Mouse (Mus musculus) NIH3T3 (cell line): ENCODE measurements around the gene Josd2.
A peak's percentile ranks its signal among the peaks of the same experiment; 100 is the strongest.

Experiments used
- DNase-seq: peaks from one replicate; pipeline ENCODE4 v3.0.0-alpha.2; 2012; ENCODE audit warnings: low read depth

The Josd2 gene

GRCm38 (mm10) chr7:44472558-44472885 lies 4.7 kb downstream of the Josd2 start:
- no peak for DNase-seq

GRCm38 (mm10) chr7:44472961-44473646 lies 5.3 kb downstream of the Josd2 start:
- DNase-seq, result no peak

GRCm38 (mm10) chr7:44474419-44474818 lies 6.6 kb downstream of the Josd2 start:
- peak; percentile 52 for DNase-seq

- DNase-seq, result no peak
Observed at GRCm38 (mm10) chr7:44475046-44475614, 7.3 kb downstream of the Josd2 start.

- no peak for DNase-seq
Observed at GRCm38 (mm10) chr7:44482836-44483435, 15.2 kb downstream of the Josd2 start.

GRCm38 (mm10) chr7:44484109-44484508 lies 16.3 kb downstream of the Josd2 start:
- no peak for DNase-seq

GRCm38 (mm10) chr7:44484841-44485571 lies 17.2 kb downstream of the Josd2 start:
- DNase-seq, result peak; percentile 87

- no peak for DNase-seq
Observed at GRCm38 (mm10) chr7:44485572-44486195, 17.9 kb downstream of the Josd2 start.

- DNase-seq, result no peak
Observed at GRCm38 (mm10) chr7:44486927-44487575, 19.3 kb downstream of the Josd2 start.

GRCm38 (mm10) chr7:44487936-44488335 lies 20.2 kb downstream of the Josd2 start:
- DNase-seq, result no peak

GRCm38 (mm10) chr7:44488545-44488944 lies 20.8 kb downstream of the Josd2 start:
- DNase-seq, result no peak

GRCm38 (mm10) chr7:44490281-44490680 lies 22.5 kb downstream of the Josd2 start:
- no peak for DNase-seq

- DNase-seq, result no peak
Observed at GRCm38 (mm10) chr7:44491391-44491790, 23.6 kb downstream of the Josd2 start.

GRCm38 (mm10) chr7:44492166-44492826 lies 24.5 kb downstream of the Josd2 start:
- DNase-seq, result no peak

- DNase-seq, result no peak
Observed at GRCm38 (mm10) chr7:44494681-44495080, 26.9 kb downstream of the Josd2 start.

GRCm38 (mm10) chr7:44495086-44495485 lies 27.3 kb downstream of the Josd2 start:
- DNase-seq, result peak; percentile 53

- DNase-seq, result peak; percentile 100
Observed at GRCm38 (mm10) chr7:44495992-44496770, 28.4 kb downstream of the Josd2 start, which contains the start of the genes Emc10 and Fam71e1. TSS of gene Emc10 (minus strand) at chr7:44496529. TSS of gene Fam71e1 (plus strand) at chr7:44496581.

- DNase-seq, result peak; percentile 22
Observed at GRCm38 (mm10) chr7:44496771-44497109, 29.0 kb downstream of the Josd2 start.

- DNase-seq, result no peak
Observed at GRCm38 (mm10) chr7:44497361-44498055, 29.7 kb downstream of the Josd2 start.

- no peak for DNase-seq
Observed at GRCm38 (mm10) chr7:44498922-44499321, 31.1 kb downstream of the Josd2 start.
